Mouse (Mus musculus) sigmoid colon, adult 10 weeks (tissue): ENCODE measurements around the gene 4930451I11Rik. TPM values are rescaled to one million over a fixed set of nuclear protein-coding genes. Genes with fewer than 3 reads are reported as not detected.

ENCODE experiments used
- polyA plus RNA-seq: library from polyadenylated mRNA; stranded (reverse); fragments of 350-450 nt; fragmentation: Illumina TruSeq; extraction: RNeasy Lipid Tissue Mini Kit (QIAGEN cat#74804); gene quantifications from one replicate; pipeline ENCODE4 v1.2.3, GENCODE M21; 2014; ENCODE audit warnings: low read depth, low replicate concordance

The 4930451I11Rik gene
- not detected for polyA plus RNA-seq

GRCm38 (mm10) chr7:126831539-126831938 is at the start of gene 4930451I11Rik:
Gene 4930451I11Rik (minus strand): TSS chr7:126831639.

GRCm38 (mm10) chr7:126862147-126862784 is 30.8 kb upstream of the 4930451I11Rik start, which contains the start of gene Ino80e:
Gene Ino80e (minus strand): TSS chr7:126862377.

GRCm38 (mm10) chr7:126861429-126862130 is 30.1 kb upstream of the 4930451I11Rik start, which contains the start of gene Hirip3:
Gene Hirip3 (plus strand): TSS chr7:126861972.

GRCm38 (mm10) chr7:126847116-126847420 is 15.6 kb upstream of the 4930451I11Rik start, which contains the start of gene Doc2a:
Gene Doc2a (plus strand): TSS chr7:126847416.

GRCm38 (mm10) chr7:126797411-126798126 is 33.9 kb downstream of the 4930451I11Rik start, which contains the start of gene Fam57b:
Gene Fam57b (plus strand): TSS chr7:126797668.

GRCm38 (mm10) chr7:126791851-126792720 is 39.4 kb downstream of the 4930451I11Rik start, which contains the start of gene Ppp4c:
Gene Ppp4c (minus strand): TSS chr7:126792496.

GRCm38 (mm10) chr7:126780971-126781635 is 50.3 kb downstream of the 4930451I11Rik start, which contains the start of gene Tbx6:
Gene Tbx6 (plus strand): TSS chr7:126781483.

Other genes starting within 250 kb of the 4930451I11Rik start
- 0.22 TPM for gene Apobr, start 246.7 kb downstream of the 4930451I11Rik start, polyA plus RNA-seq
- 4.5 TPM for gene Cln3, start 245.8 kb downstream of the 4930451I11Rik start, polyA plus RNA-seq
- not detected for gene Il27, start 236.7 kb downstream of the 4930451I11Rik start, polyA plus RNA-seq
- 62.1 TPM for gene Nupr1, start 200.8 kb downstream of the 4930451I11Rik start, polyA plus RNA-seq
- gene Sgf29, start 182.3 kb downstream of the 4930451I11Rik start, polyA plus RNA-seq = 3.5 TPM
- 841 TPM for gene Sult1a1, start 155.2 kb downstream of the 4930451I11Rik start, polyA plus RNA-seq
- gene Bola2, start 136.2 kb downstream of the 4930451I11Rik start, polyA plus RNA-seq = 0.41 TPM
- 3.5 TPM for gene Slx1b, start 135.9 kb downstream of the 4930451I11Rik start, polyA plus RNA-seq
- 4.6 TPM for gene Coro1a, start 123.9 kb downstream of the 4930451I11Rik start, polyA plus RNA-seq
- gene Mapk3, start 72.0 kb downstream of the 4930451I11Rik start, polyA plus RNA-seq = 43.9 TPM
- 3.2 TPM for gene Gdpd3, start 65.3 kb downstream of the 4930451I11Rik start, polyA plus RNA-seq
- gene Ypel3, start 54.7 kb downstream of the 4930451I11Rik start, polyA plus RNA-seq = 17.7 TPM
- not detected for gene Tbx6, start 50.2 kb downstream of the 4930451I11Rik start, polyA plus RNA-seq
- 47.0 TPM for gene Ppp4c, start 39.1 kb downstream of the 4930451I11Rik start, polyA plus RNA-seq
- not detected for gene Fam57b, start 34.0 kb downstream of the 4930451I11Rik start, polyA plus RNA-seq
- gene Doc2a, start 15.8 kb upstream of the 4930451I11Rik start, polyA plus RNA-seq = not detected
- gene Hirip3, start 30.3 kb upstream of the 4930451I11Rik start, polyA plus RNA-seq = 11.7 TPM
- 17.4 TPM for gene Ino80e, start 30.7 kb upstream of the 4930451I11Rik start, polyA plus RNA-seq
- gene Taok2, start 53.1 kb upstream of the 4930451I11Rik start, polyA plus RNA-seq = 10.1 TPM
- 12.7 TPM for gene Tmem219, start 91.3 kb upstream of the 4930451I11Rik start, polyA plus RNA-seq
- gene Kctd13, start 97.2 kb upstream of the 4930451I11Rik start, polyA plus RNA-seq = 6.1 TPM
- not detected for gene Asphd1, start 117.9 kb upstream of the 4930451I11Rik start, polyA plus RNA-seq
- 2.1 TPM for gene Sez6l2, start 118.9 kb upstream of the 4930451I11Rik start, polyA plus RNA-seq
- 14.6 TPM for gene Cdipt, start 144.3 kb upstream of the 4930451I11Rik start, polyA plus RNA-seq
- 1.6 TPM for gene Cdiptos, start 144.5 kb upstream of the 4930451I11Rik start, polyA plus RNA-seq
- 2.1 TPM for gene Mvp, start 183.0 kb upstream of the 4930451I11Rik start, polyA plus RNA-seq
- not detected for gene Pagr1b, start 184.8 kb upstream of the 4930451I11Rik start, polyA plus RNA-seq
- not detected for gene Pagr1a, start 185.7 kb upstream of the 4930451I11Rik start, polyA plus RNA-seq
- 0.69 TPM for gene Gm42742, start 189.5 kb upstream of the 4930451I11Rik start, polyA plus RNA-seq
- gene Prrt2, start 189.6 kb upstream of the 4930451I11Rik start, polyA plus RNA-seq = 1.0 TPM
- gene Maz, start 195.4 kb upstream of the 4930451I11Rik start, polyA plus RNA-seq = 19.3 TPM
- 2.2 TPM for gene Kif22, start 210.8 kb upstream of the 4930451I11Rik start, polyA plus RNA-seq